Mouse (Mus musculus): ENCODE measurements around the gene Ttll4.

DNA sequence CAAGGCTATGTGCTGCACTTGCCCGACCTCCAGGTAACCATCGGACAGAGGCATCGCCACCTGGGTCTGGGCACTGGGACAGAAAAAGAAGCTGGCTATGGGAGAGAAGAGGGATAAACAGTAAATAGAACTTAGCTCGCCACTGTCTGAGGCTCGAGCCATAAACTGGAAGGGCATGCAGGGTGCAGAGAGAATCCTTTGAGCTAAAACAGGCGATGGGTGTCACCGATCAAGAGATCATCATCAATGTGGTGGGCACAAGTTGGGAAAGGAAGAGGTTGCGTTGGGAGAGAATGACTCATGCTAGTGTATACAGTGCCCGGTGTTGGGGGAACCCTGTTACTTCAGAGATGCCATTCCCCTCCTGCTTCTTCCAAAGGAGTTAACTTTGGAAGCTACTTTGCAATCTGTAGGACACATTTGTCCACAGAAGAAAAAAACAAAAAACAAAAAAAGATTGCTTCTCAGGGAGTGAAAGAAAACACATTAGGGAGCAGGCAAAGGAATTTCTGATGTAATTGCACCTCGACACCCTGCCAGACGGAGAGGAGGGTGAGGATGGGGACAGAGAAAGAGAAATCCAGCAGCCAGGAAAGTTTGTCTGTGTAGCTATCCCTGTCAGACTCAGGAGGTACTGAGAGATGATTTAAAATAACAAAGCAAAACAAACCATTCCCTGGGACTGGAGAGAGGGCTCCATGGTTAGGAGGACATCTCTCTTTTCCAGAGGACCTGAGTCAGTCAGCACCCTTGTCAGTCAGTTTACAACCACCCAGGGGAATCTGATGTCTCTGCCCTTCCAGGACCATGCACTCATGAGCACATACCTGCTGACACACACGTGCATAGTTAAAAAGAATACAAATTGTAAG lies 52.5 kb downstream of the Ttll4 start:
- TF ChIP-seq CTCF (IDR thresholded peaks at IDR 0.05; ENCODE audit: low read depth, low read length): no peak
- no peak for TF ChIP-seq POLR2A (IDR thresholded peaks at IDR 0.05; ENCODE audit: borderline replicate concordance, low read depth, low read length)

All from bone marrow macrophage, adult 2 months (primary cell).